Mouse (Mus musculus) c-Kit-positive CD71-positive TER-119-positive erythroid progenitor cells, embryonic 14.5 days (primary cell): Measurements from ENCODE around the gene Klf11.

Source experiments
- DNase-seq: peaks from one replicate; pipeline ENCODE4 v3.0.0-alpha.2; 2013; ENCODE audit warnings: low spot score

Gene Klf11

DNA sequence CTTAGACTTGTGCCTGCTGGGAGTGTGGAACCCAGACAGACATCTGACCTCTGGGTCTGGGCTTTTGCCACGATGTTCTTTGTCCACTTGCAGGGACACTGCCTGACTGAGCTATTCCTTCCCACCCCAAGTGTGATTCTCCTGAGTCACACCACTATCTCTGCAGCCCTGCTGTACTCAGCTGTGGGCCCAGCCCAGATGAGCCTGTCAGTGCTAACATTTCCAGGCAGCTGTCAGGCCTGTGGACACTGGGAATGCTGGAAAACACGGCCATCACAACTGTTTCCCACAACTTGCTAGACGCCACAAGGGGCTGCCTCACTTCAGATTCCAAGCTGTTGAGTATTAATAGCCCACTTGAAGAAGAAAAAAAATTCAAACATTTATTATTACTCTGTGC lies 51.9 kb downstream of the Klf11 start:
- no peak for DNase-seq

DNA sequence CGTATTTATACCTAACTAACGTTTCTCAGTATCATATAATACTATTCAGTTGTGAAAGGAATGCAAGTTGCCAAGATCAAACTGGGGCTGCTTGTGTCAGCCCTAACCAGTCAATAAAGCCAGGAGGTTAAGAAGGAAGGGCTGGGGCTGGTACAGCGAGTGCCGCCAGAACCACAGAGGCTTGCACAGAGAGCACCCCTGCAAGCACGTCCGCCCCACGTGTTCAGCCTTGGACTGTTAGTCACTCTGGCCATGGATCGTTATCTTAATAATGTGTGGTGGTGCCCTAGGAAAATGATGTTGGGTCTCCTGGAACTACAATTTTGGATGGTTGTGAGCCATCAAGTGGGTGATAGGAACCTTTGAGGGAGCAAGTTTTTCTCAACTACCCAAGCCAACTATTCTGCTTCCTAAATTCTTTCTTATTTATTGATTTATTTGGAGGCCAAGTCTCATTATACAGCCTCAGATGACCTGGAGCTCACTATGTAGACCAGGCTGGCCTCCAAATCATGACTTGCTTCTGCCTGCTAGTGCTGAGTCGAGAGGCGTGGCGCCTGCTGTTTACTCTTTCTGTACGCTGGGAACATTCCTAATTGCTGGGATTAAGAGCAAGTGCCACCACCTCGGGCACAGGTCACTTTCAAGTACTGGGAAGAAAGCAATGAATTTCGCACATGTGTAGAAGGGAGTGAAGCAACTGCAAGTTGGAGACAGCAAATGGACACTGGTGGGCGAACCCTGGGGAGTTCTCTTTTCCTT lies 54.6 kb downstream of the Klf11 start:
- no peak for DNase-seq

- DNase-seq, result peak; percentile 93
Observed at GRCm38 (mm10) chr12:24706764-24707479, 55.8 kb downstream of the Klf11 start.

- DNase-seq, result peak; percentile 58
Observed at GRCm38 (mm10) chr12:24707480-24707802, 56.4 kb downstream of the Klf11 start.

- peak; percentile 96 for DNase-seq
Observed at GRCm38 (mm10) chr12:24707954-24708823, 57.1 kb downstream of the Klf11 start, which contains the start of gene Rrm2. Rrm2 (plus strand) TSS chr12:24708241.

- DNase-seq, result no peak
Observed at GRCm38 (mm10) chr12:24708824-24709218, 57.7 kb downstream of the Klf11 start.

DNA sequence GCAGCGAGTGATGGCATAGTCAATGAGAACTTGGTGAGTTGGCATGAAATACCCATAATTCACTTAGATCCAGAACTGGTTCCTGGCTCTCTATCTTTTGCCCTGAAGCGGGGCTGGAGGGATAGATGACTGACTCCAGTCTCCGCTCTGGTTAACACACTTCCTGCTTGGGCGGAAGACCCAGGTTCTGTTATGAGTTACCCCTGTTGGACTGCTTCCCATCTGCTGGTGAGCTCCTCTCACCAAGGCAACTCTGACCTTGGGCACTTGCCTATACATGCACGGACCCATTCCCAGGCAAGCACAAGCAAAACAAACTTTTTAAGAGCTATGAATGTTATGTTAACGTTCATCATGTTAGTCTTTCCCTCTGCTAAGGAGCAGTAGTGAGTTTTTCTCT lies 58.3 kb downstream of the Klf11 start:
- no peak for DNase-seq

- peak; percentile 80 for DNase-seq
Observed at GRCm38 (mm10) chr12:24709831-24710508, 58.9 kb downstream of the Klf11 start.

DNA sequence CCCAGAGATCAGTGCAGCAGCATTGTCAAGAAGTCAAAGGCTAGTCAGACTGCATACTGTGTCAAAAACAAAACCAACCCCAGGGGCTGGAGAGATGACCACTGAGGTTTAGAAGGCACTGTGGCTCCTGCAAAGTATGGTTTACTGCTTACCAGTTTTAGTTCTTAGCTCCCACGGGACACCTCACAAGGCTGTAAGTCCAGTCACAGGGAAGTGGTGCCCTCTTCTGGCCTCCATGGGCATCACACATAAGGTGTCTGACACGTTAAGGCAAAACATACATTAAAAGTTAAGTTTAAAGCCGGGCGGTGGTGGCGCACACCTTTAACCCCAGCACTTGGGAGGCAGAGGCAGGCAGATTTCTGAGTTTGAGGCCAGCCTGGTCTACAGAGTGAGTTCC lies 59.6 kb downstream of the Klf11 start:
- peak; percentile 58 for DNase-seq
